Mouse (Mus musculus): Measurements from ENCODE around the gene Cpb2. TPM values are rescaled to one million over a fixed set of nuclear protein-coding genes. Genes with fewer than 3 reads are reported as not detected.

Cpb2 gene
- total RNA-seq, 2 experiments from 2014 or later: not detected

DNA sequence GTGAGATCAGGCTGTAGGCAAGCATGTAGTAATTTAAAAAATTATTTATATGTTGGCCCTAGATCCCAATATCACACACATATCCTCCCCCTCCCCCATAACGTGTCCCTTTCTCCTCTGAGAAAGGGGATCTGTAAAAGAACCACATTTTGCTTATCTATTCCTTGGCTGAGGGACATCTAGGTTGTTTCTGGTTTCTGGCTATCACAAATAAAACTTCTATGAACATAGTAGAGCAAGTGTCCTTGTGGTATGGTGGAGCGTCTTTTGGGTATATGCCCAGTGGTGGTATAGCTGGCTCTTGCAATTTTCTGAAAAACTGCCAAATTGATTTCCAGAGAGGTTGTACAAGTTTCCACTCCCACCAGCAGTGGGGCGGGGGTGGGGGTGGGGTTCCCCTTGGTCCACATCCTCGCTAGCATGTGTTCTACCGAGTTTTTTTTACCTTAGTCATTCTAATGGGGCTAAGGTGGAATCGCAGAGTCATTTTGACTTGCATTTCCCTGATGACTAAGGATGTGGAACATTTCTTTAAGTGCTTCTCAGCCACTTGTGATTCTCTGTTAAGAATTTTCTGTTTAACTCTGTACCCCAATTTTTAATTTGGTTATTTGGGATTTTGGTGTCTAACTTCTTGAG is 3.9 kb upstream of the Cpb2 start:
- ATAC-seq (replicated peaks; ENCODE audit: low FRiP score, poor library complexity, severe bottlenecking): no peak

DNA sequence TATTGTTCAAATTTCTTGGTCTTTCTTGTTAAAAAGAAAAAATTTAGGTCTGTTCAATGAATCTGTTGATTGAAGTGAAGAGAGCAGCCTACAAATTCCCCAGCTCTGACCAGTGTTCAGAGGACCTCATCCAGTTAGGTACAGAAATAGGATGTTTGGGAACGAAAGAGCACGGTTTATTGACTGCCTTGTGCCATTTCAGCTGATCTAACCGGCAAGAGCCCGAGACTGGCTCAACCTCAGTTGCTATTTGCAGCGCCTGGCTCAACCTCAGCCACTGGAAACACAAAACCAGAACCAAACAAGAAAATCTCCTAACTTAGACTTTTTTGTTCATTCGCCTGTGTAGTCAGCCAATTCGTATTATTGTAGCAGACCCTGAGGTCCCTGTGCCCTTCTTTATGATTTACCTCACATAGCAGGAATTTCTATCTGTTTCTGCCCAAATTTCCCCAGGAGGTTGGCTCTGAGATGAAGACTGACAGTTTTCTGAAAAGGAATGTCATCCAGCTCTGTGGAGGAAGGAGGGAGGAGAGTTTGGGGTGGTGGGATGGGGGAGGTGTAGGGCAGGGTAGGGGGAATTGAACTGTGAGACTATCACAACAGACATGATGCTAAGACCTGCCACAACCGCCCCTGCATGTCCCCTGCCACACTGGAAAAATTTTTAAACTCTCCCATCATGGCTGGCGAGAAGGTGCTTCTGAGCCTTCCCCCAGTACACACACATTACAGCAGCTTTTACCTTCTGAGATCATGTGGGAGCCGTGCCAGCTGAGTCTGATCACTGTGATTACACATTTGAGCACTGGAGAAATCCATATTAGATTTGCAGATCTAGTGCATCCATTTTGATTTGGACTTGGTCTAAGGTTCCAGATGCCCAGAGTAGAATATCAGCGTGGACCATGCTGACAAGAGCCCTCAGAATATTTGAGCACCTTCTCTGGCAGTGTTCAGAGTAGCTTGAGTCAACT is 4.2 kb downstream of the Cpb2 start:
- no peak for ATAC-seq (replicated peaks; ENCODE audit: low FRiP score, poor library complexity, severe bottlenecking)

GRCm38 (mm10) chr14:75250432-75250831 is 8.3 kb downstream of the Cpb2 start:
- ATAC-seq (replicated peaks; ENCODE audit: low FRiP score, poor library complexity, severe bottlenecking): no peak

DNA sequence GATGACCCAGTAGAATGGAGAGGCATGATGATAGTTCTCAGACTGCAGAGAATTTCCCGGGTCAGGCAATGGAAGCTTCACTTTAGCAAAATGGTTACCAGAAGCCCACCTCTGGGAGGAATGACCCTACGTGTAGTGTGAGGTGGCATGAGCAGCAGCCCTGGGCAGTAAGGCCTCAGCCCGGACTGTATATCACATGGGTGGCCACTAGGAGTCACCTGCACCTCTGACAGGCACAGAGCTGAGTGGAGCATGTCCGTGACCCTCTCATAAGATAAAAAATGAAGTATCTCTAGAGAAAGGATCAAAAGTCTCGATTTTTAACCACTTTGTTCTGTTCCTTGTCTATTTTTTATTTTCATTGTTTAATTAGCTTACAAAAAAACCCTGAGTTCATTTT is 14.4 kb downstream of the Cpb2 start:
- 0 out of 2 replicates have a peak, but pooled peaks have one; percentile 69 for ATAC-seq (replicated peaks; ENCODE audit: low FRiP score, poor library complexity, severe bottlenecking)

GRCm38 (mm10) chr14:75269531-75269930 is 27.4 kb downstream of the Cpb2 start:
- no peak for ATAC-seq (replicated peaks; ENCODE audit: low FRiP score, poor library complexity, severe bottlenecking)

GRCm38 (mm10) chr14:75279716-75280115 is 37.6 kb downstream of the Cpb2 start:
- ATAC-seq (replicated peaks; ENCODE audit: low FRiP score, poor library complexity, severe bottlenecking): no peak

- no peak for ATAC-seq (replicated peaks; ENCODE audit: low FRiP score, poor library complexity, severe bottlenecking)
Observed at GRCm38 (mm10) chr14:75280406-75280805, 38.3 kb downstream of the Cpb2 start.

DNA sequence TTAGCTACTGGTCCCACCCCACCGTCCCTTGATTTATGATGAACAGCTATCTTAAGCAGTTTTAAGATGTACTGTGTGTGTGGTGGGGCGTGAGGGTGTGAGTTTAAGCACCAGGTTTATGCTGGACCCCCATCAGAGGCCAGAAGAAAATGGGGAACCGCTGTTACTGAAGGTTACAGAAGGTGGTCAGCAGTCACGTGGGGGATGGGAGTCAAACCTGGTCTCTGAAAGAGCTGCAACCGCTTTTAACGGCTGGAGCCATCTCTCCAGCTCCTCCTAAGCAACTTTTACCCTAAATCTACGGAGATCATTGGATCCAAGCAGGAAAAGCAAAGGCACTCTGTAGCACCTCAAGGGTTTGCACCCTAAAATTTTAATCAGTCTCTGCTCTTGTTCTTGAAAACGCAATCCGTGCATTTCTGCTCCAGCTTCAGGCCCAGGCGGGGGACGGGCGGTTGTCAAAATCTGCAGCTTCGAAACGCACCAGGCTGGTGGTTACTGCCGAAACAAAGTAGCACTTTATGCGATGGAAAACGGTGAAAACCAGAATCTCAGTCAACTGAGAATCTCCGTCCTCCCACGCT is 41.6 kb downstream of the Cpb2 start:
- peak; percentile 10 for ATAC-seq (replicated peaks; ENCODE audit: low FRiP score, poor library complexity, severe bottlenecking)

GRCm38 (mm10) chr14:75284193-75284915 is 42.3 kb downstream of the Cpb2 start, which contains the start of gene Zc3h13:
Gene Zc3h13 (plus strand): TSS chr14:75284373.
- ATAC-seq (replicated peaks; ENCODE audit: low FRiP score, poor library complexity, severe bottlenecking): peak; percentile 99

GRCm38 (mm10) chr14:75301081-75301480 is 59.0 kb downstream of the Cpb2 start:
- ATAC-seq (replicated peaks; ENCODE audit: low FRiP score, poor library complexity, severe bottlenecking): no peak

DNA sequence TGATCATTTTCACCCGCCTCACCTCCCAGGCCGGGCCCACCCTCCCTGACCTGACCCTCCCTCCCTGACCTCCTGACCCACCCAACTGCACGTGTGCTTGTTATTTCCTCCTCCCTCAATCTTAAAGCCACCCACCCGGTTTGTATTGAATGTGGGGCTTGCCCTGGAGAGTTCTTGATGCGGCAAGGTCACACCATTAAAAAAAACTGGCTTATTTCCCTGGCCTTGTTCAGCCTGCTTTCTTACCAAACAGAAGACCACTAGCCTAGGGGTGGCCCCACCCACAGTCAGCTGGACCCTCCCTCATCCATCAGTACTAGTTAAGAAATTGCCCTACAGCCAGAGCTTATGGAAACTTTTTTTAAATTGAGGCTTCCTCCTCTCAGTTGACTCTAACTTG is 61.7 kb downstream of the Cpb2 start:
- ATAC-seq (replicated peaks; ENCODE audit: low FRiP score, poor library complexity, severe bottlenecking): no peak

DNA sequence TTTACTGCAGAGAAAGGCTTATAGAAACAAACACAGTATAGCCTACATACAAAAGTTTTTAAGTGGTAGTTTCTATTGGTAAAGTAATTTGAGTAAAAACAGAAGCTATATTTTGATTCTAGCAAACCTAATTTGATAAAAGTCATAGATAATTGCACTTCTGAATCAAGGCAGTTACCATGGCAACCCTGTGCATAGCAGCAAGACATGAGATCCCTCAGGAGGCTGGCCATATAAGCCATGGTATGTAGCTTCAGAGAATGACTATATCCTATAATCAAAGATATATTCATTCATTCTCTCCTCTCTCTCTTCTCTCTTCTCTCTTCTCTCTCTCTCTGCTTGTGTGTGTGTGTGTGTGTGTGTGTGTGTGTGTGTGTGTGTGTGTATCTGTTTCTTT is 65.8 kb downstream of the Cpb2 start:
- ATAC-seq (replicated peaks; ENCODE audit: low FRiP score, poor library complexity, severe bottlenecking): no peak

GRCm38 (mm10) chr14:75309336-75309992 is 67.4 kb downstream of the Cpb2 start:
- no peak for ATAC-seq (replicated peaks; ENCODE audit: low FRiP score, poor library complexity, severe bottlenecking)

- ATAC-seq (replicated peaks; ENCODE audit: low FRiP score, poor library complexity, severe bottlenecking): no peak
Observed at GRCm38 (mm10) chr14:75314484-75314883, 72.4 kb downstream of the Cpb2 start.

DNA sequence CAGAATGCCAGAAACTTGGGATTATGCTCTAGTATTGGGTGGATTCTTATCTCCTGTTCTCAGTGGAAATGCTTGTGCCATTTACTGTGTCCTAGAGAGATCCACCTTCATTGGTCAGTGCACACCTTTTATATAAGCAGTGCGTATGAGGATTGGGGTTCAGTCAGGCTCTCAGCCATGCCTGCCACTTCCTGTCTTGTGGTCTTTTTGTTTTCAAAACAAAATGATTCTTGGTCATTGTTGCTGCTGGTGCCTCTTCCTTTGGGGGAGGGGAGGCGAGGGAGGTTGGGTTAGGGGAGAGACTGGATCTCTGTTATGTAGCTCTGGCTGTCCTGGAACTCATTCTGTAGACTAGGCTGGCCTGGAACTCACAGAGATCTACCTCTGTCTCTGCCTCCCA is 76.6 kb downstream of the Cpb2 start:
- ATAC-seq (replicated peaks; ENCODE audit: low FRiP score, poor library complexity, severe bottlenecking): no peak

DNA sequence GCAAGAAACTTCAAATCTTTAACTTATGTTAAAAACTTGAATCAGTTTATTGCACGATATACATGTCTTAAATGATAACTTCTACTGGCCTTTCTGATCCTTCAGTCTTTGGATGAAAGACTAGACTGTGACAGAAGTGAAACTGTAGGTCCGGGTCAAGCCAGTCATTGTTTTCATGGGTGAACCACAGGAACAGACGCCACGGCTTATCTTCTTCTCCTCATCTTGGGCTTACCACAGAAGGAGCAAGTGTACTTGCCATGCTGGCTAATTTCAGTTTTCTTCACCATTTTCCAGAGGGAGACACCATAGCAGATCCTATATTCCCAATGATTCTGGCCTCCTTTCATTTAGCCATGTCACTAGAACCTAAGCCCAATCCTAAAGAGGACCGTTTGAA is 78.2 kb downstream of the Cpb2 start:
- no peak for ATAC-seq (replicated peaks; ENCODE audit: low FRiP score, poor library complexity, severe bottlenecking)

GRCm38 (mm10) chr14:75323354-75323753 is 81.3 kb downstream of the Cpb2 start:
- no peak for ATAC-seq (replicated peaks; ENCODE audit: low FRiP score, poor library complexity, severe bottlenecking)

DNA sequence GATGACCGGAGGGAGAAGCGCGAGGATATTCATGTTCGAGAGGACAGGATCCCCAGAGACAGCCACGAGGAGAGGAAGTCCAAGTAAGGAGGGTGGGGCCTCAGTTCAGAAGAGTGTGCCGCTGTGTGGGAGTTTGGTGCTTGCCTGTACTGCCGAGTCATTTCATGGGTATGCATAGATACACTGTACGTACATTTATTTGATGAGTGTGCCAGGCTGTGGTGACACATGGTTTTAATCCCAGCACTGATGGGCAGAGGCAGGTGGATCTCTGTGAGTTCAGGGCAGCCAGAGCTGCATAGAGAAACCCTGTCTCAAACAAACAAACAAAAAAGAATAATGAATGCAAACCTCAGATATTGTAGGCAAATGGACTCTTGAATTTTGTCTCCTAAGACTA is 86.0 kb downstream of the Cpb2 start:
- ATAC-seq (replicated peaks; ENCODE audit: low FRiP score, poor library complexity, severe bottlenecking): no peak

DNA sequence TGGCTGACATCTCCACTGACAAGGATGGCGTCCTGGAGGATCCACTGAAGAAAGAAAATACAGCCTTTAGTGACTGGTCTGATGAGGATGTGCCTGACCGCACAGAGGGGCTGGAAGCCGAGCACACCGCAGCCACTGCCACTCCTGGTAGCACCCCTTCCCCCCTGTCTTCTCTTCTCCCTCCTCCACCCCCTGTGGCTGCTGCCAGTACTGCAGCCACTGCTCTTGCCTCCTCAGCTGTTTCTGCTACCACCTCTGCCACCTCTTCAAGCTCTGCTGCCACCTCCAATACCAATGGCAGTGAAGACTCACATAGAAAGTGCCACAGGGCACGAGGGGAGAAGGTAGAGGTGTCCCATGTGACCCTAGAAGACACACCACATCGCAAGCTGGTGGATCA is 88.5 kb downstream of the Cpb2 start:
- ATAC-seq (replicated peaks; ENCODE audit: low FRiP score, poor library complexity, severe bottlenecking): peak; percentile 59; the same call in 1 of the 2 replicates

Measured in erythroblast, adult 5-6 weeks (primary cell).